8 mouse cellular contexts compared by ENCODE assay signal in genomic region chr5:148812016-148812415, GRCm38 (mm10).
A peak's percentile ranks its signal among the peaks of the same experiment; 100 is the strongest.
DNase-seq lines count a peak whose midpoint lies in the region; ATAC-seq lines count a peak whose summit lies in the region.

No protein-coding gene starts in this region.

- 19% methylated on average over 13 of the region's 13 CpGs for WGBS in heart, embryonic 11.5 days (ENCODE audit: insufficient replicate concordance)
- 23% methylated on average over 13 of the region's 13 CpGs for WGBS in hindbrain, embryonic 11.5 days

- no peaks in the 10 kb centered on the region for H3K36me3 ChIP-seq in heart, embryonic 11.5 days (ENCODE audit: control insufficient read depth, insufficient read depth, low read length)
- no peaks in the 10 kb centered on the region for H3K36me3 ChIP-seq in hindbrain, embryonic 11.5 days (ENCODE audit: control insufficient read depth, insufficient read depth, low read length)

- H3K4me3 ChIP-seq in heart, embryonic 11.5 days (ENCODE audit: low read depth, low read length), result no peak overlapping the region
- no peak overlapping the region for H3K4me3 ChIP-seq in hindbrain, embryonic 11.5 days (ENCODE audit: low read depth, low read length)

- no peak for ATAC-seq in heart, embryonic 11.5 days (replicated peaks; ENCODE audit: insufficient number of reproducible peaks, low FRiP score, low TSS enrichment)
- peak; percentile 35; the same call in 1 of the 2 replicates for ATAC-seq in hindbrain, embryonic 11.5 days (ENCODE audit: low FRiP score)

- peaks cover 18% of the 10 kb centered on the region for H3K4me1 ChIP-seq in heart, embryonic 11.5 days (ENCODE audit: control insufficient read depth, insufficient read depth, low read length)
- no peaks in the 10 kb centered on the region for H3K4me1 ChIP-seq in hindbrain, embryonic 11.5 days (replicated peaks; ENCODE audit: control insufficient read depth, insufficient read depth, low read length)

- no peak overlapping the region for H3K4me2 ChIP-seq in heart, embryonic 11.5 days
- H3K4me2 ChIP-seq in hindbrain, embryonic 11.5 days (replicated peaks; ENCODE audit: low read depth, low read length), result no peak overlapping the region

- H3K9me3 ChIP-seq in heart, embryonic 11.5 days (replicated peaks; ENCODE audit: control insufficient read depth, low read length), result no peaks in the 10 kb centered on the region
- H3K9me3 ChIP-seq in hindbrain, embryonic 11.5 days (ENCODE audit: control insufficient read depth, low read length), result no peaks in the 10 kb centered on the region

- H3K27ac ChIP-seq in heart, embryonic 11.5 days (ENCODE audit: low read depth, low read length), result no peak overlapping the region
- no peak overlapping the region for H3K27ac ChIP-seq in hindbrain, embryonic 11.5 days (ENCODE audit: low read depth, low read length)

- H3K9ac ChIP-seq in heart, embryonic 11.5 days (ENCODE audit: low read depth, low read length), result no peak overlapping the region
- H3K9ac ChIP-seq in hindbrain, embryonic 11.5 days (ENCODE audit: low read depth, low read length), result 0 out of 2 replicates have a peak overlapping the region, but pooled peaks have one; percentile 19

- DNase-seq in heart, adult 9 months (ENCODE audit: low spot score in 2 of 2), result peak; percentile 25 to 53
- peak; percentile 87 for DNase-seq in adipocyte (ENCODE audit: low spot score)
- peak; percentile 87 for DNase-seq in embryo, embryonic 10 days (ENCODE audit: low spot score)
- peak; percentile 87 for DNase-seq in hindbrain, embryonic 11.5 days (ENCODE audit: low spot score)
- peak; percentile 61 to 64 for DNase-seq in layer of hippocampus, postnatal 14 days (ENCODE audit: low spot score in 2 of 2)
- DNase-seq in lung, postnatal 36 days, result peak; percentile 81
- DNase-seq in spleen, postnatal 10 days (ENCODE audit: low spot score in 2 of 2), result peak; percentile 65 to 85

- peaks cover 6% of the 10 kb centered on the region; the same call in 1 of the 2 replicates for H3K27me3 ChIP-seq in heart, embryonic 11.5 days (ENCODE audit: control insufficient read depth, insufficient read depth, low read length)
- H3K27me3 ChIP-seq in hindbrain, embryonic 11.5 days (ENCODE audit: control insufficient read depth, insufficient read depth, low read length), result no peaks in the 10 kb centered on the region
